Mouse (Mus musculus): Measurements from ENCODE around the gene Tnfrsf23.
"Not testable (repeated sequence)": the region's sequence is repeated elsewhere in the genome, so short reads cannot be mapped to it uniquely, and the experiment has no call there.

Gene Tnfrsf23

GRCm38 (mm10) chr7:143684569-143684968 lies 1.1 kb downstream of the Tnfrsf23 start:
- not testable (repeated sequence) for DNase-seq (ENCODE audit: low read depth, low spot score)

DNA sequence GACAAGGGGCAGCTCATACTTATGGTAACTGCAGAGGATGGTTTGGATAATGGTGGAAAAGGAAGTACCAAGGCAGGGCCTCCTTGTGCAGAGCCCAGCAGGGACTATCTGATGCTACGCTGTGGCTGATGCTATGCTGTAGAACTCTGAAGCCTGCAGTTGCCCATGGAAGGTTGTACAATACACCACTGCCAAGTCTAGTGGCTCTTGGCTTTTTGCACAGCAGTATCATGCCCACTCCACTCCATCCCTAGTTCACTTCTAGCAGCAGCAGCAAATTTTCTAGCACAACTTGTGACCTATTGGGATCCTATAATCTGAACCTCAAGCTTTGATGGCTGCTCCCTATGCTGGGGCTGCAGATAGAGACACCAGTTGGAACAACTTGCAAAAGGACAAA lies 4.1 kb downstream of the Tnfrsf23 start:
- DNase-seq (ENCODE audit: low read depth, low spot score): no peak

GRCm38 (mm10) chr7:143680836-143681235 lies 4.8 kb downstream of the Tnfrsf23 start:
- not testable (repeated sequence) for DNase-seq (ENCODE audit: low read depth, low spot score)

DNA sequence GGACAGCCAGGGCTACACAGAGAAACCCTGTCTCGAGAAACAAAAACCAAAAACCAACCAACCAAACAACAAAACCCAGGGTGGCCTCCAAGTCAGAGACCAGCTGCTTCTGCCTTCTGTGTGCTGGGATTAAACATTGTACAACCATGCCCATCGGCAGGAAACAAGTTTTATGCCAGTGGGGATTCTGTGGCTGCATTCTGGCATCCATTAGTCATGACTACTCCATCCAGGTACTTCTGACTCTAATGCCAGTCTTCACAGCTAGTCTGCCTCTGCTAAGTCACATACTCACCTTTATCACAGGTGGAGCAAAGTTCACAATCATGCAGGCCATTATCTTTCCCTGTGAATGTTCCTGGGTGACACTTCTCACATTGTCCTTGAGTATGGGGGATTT lies 6.0 kb downstream of the Tnfrsf23 start:
- not testable (repeated sequence) for DNase-seq (ENCODE audit: low read depth, low spot score)

DNA sequence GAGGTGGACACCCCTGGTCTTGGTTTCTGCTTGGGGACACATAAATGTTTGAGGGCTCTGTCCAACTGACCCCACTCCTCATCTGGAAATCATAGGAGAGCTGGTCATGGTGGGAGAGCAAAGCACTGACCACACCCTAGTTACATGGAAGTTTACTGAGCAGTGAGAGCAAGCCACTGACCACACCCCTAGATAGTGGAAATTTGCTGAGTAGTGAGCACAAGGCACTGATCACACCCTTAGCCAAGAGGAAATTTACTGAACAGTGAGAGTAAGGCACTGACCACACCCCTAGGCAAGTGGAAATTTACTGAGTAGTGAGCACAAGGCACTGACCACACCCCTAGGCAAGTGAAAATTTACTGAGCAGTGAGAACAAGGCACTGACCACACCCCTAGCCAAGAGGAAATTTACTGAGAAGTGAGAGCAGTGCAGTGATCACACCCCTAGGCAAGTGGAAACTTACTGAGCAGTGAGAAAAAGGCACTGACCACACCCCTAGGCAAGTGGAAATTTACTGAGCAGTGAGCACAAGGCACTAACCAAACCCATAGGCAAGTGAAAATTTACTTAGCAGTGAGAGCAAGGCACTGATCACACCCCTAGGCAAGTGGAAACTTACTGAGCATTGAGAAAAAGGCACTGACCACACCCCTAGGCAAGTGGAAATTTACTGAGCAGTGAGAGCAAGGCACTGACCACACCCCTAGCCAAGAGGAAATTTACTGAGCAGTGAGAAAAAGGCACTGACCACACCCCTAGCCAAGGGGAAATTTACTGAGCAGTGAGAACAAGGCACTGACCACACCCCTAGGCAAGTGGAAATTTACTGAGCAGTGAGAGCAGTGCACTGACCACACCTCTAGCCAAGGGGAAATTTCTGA lies 19.0 kb downstream of the Tnfrsf23 start:
- DNase-seq (ENCODE audit: low read depth, low spot score): no peak

DNA sequence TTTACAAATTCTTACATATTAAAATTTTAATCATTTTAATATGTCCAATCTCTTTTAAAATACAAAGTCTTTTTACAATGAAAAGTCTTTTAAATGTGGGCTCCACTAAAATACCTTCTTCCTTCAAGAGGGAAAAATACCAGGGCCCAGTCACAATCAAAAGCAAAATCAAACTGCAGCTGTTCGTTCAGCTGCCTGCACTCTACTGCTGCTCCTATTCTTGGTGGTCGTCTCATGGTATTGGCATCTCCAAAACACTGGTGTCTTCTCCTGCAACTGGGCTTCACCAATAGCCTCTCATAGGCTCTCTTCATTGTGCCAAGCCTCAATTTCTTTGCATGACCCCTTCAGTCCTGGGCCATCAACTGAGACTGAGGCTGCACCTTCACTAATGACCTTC lies 22.2 kb downstream of the Tnfrsf23 start:
- no peak for DNase-seq (ENCODE audit: low read depth, low spot score)

- no peak for DNase-seq (ENCODE audit: low read depth, low spot score)
Observed at GRCm38 (mm10) chr7:143660797-143661196, 24.9 kb downstream of the Tnfrsf23 start.

- not testable (repeated sequence) for DNase-seq (ENCODE audit: low read depth, low spot score)
Observed at GRCm38 (mm10) chr7:143649769-143650346, 35.8 kb downstream of the Tnfrsf23 start.

DNA sequence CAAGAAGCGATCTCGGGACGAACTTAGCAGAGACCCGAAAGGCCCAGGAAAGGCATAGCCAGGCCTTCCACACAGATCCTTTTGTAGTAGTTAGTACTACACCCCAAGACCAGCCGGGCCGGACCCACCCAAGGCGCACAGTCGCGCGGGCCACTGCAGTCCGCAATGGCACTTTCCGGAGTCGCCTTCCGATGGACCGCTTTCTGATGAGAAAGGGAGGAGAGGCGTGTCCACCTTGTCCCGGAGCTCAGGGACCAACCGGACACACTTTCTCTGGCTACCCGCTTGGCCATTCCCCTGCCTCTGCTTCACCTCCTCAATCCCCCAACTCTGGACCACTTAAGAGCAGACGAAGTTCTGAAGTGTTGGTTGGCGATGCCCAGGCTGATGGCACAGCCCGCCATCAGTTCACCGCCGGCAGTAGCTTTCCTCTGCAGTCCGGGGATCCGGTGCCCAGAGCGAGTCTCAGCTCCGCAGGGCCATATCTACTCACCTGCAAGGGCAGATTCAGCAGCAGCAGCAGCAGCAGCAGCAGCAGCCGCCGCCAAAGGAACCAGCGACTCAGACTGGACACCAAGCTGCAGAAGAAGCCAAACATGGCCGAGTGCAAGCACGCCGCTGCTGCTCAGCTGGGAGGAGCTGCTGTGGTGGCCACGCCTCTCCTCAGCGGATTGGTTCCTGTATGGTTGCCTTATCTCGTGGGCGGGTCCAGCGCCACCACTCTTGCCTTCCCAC lies 36.5 kb downstream of the Tnfrsf23 start, which contains the start of gene Tnfrsf22:
Tnfrsf22 (minus strand) TSS at position 628 of the 735 bp plus-strand sequence.
- DNase-seq (ENCODE audit: low read depth, low spot score): peak; percentile 54

DNA sequence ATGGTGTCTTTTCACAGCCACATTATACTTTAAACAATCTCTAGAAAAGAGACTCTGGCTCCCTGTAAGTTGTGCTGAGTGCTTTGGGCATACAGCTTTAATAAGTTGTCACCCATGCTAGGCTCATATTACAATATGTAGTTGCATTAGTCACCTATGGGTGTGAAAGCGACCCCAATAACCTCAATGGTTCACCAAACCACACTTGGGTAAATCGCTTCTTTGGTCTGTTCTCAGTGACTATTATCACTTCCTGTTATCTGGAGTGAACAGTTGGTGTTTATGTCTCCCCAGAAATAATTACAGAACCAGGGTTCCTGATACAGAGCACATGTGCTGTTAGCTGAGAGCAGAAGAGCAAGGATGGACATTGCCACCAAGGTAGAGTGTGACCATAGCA lies 41.7 kb downstream of the Tnfrsf23 start:
- not testable (repeated sequence) for DNase-seq (ENCODE audit: low read depth, low spot score)

GRCm38 (mm10) chr7:143636674-143637073 lies 49.0 kb downstream of the Tnfrsf23 start:
- DNase-seq (ENCODE audit: low read depth, low spot score): no peak

- no peak for DNase-seq (ENCODE audit: low read depth, low spot score)
Observed at GRCm38 (mm10) chr7:143631503-143631902, 54.2 kb downstream of the Tnfrsf23 start.

GRCm38 (mm10) chr7:143629501-143629900 lies 56.2 kb downstream of the Tnfrsf23 start:
- no peak for DNase-seq (ENCODE audit: low read depth, low spot score)

DNA sequence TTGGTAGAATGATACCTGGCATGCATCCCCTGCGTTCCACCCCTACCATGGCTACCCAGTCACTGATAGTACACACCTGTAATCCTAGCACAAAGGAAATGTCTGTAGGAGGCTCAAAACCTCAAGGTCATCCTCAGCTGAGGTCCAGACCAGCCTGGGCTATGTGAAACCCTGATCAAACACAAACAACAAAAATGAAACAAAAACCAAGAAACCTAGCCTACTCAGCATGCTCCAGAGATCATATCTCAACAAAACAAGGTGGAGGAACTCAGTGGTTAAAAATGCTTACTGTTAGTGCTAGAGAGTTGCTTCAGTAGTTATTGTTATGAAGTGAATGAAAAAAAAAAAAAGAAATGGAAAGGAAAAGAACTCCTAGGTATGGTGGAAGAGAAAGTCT lies 57.1 kb downstream of the Tnfrsf23 start, which contains the start of gene Tnfrsf26:
Tnfrsf26 (minus strand) TSS at position 183 of the 400 bp plus-strand sequence.
- DNase-seq (ENCODE audit: low read depth, low spot score): no peak

GRCm38 (mm10) chr7:143627555-143628286 lies 58.0 kb downstream of the Tnfrsf23 start:
- no peak for DNase-seq (ENCODE audit: low read depth, low spot score)

DNA sequence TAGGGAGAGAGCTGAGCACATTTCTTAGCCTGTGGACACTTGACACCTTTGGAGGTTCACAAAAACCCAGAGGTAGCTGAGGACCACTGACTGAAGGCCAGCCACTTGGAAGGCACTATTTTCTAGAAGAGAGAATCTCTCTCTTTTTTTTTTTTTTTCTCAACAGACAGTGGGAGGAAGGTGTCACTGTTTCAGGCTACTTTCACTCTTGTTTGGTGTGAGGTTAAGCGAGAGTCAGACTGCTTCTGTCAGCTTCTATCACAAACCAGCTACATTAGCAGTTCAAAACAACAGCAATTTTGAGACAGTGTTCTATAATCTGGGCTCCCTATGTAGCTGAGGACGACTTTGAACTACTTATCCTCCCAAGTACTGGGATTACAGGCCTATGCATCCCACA lies 59.5 kb downstream of the Tnfrsf23 start:
- no peak for DNase-seq (ENCODE audit: low read depth, low spot score)

DNA sequence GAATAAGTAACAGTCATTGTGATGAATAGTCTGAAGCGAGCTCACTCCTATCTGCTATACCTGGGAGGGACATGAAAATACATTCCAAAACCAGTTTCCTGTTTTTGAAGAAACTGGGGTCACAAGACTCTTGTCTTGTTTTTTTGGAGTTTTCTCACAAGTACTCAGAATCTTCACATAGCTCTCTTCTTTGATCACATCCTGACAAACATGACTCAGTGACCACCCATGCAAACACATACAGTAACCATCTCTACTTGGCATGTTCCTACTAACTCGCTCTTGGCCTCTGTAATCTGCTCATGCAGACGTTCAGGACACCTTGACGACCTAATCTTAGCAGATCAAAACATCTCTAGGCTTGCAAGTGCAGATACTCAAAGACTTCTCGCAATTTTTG lies 60.5 kb downstream of the Tnfrsf23 start:
- no peak for DNase-seq (ENCODE audit: low read depth, low spot score)

DNA sequence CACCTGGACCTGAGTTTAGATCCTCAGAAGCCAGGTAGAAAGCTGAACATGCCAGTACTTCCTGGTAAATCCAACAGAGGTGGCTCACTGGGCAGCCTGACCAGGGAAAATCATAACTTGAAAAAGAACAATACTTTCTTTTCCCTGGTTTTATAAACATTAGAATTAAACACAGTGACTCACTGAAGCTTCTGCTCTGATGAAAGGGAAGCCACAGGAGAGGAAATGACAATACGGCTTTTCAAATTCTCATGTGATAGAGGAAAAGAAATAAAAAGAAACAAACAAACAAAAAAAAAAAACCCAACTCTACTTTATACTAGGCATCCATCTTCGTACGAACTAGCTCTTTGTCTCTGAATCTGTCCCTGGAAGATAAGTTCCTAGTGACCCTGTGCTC lies 61.1 kb downstream of the Tnfrsf23 start:
- DNase-seq (ENCODE audit: low read depth, low spot score): no peak

DNA sequence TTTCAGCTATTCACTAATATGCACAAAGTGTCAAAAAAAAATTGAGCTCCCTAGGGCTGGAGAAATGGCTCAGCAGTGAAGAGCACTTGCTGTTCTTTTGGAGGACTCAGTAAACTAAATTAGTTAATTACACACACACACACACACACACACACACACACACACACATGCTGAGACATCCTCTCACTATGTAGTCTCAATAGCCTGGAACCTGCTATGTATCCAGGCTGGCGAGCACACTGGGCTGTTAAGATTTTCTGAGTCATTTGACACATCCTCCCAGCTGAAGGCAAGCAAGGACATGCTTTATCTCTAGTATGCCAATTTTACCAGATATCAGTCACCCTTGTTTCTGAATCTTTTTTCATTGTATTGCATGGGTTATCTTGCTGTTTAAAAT lies 64.7 kb downstream of the Tnfrsf23 start:
- no peak for DNase-seq (ENCODE audit: low read depth, low spot score)

Measured in embryo, embryonic 11.5 days (tissue).